Mouse (Mus musculus): Measurements from ENCODE around the gene Dbr1.

DNA sequence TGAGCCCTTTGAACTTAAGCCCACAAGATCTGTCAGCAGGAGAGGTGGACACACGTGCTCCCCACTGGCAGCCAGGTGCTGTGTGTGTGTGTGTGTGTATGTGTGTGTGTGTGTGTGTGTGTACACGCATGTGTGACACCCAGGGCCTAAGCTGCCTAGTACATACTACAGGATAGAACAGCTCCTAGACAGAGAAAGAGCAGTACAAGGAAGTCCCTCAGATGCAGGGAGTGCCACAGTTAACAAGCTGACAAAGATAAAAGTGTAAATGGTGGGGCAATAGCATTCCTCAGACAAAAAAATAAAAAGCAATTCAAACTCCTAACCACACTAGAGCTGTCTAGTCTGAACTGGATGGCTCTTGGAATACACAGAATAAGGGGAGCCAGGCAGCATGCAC is 23.5 kb upstream of the Dbr1 start:
- TF ChIP-seq CTCF (IDR thresholded peaks at IDR 0.05; ENCODE audit: insufficient read depth, low read length) (no peak), POLR2A (IDR thresholded peaks at IDR 0.05; ENCODE audit: borderline replicate concordance, extremely low read depth, low read depth, low read length) (no peak)

Measured in lung, adult 2 months (tissue).